Mouse (Mus musculus): ENCODE measurements around the gene Osbpl8. TPM values are rescaled to one million over a fixed set of nuclear protein-coding genes. Genes with fewer than 3 reads are reported as not detected.
A peak's percentile ranks its signal among the peaks of the same experiment; 100 is the strongest.

The Osbpl8 gene
- polyA plus RNA-seq, 1 experiment from 2014 or later: 9.2 TPM

DNA sequence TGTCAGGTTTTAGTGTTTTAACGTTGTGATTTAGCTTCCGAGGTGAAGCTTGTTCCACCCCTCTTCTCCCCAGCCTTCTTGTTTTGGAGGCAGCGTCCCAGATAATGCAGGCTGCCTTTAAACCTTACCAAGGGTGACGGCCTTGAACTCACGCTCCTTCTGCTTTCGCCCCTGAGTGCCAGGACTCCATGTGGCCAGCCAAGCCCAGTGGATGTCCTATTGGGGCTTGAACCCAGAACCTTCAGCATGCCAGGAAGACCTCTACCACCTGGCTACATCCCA lies 70.7 kb downstream of the Osbpl8 start:
- WGBS: 93% methylated on average over 6 of the region's 6 CpGs
- no peak overlapping the region for H3K4me3 ChIP-seq
- no peaks in the 10 kb centered on the region for H3K9me3 ChIP-seq
- no peak overlapping the region for H3K27ac ChIP-seq
- no peak for DNase-seq (ENCODE audit: low spot score)
- H3K36me3 ChIP-seq: no peaks in the 10 kb centered on the region
- H3K27me3 ChIP-seq (ENCODE audit: insufficient read depth, poor library complexity, severe bottlenecking): no peaks in the 10 kb centered on the region
- no peaks in the 10 kb centered on the region for H3K4me1 ChIP-seq (replicated peaks)

DNA sequence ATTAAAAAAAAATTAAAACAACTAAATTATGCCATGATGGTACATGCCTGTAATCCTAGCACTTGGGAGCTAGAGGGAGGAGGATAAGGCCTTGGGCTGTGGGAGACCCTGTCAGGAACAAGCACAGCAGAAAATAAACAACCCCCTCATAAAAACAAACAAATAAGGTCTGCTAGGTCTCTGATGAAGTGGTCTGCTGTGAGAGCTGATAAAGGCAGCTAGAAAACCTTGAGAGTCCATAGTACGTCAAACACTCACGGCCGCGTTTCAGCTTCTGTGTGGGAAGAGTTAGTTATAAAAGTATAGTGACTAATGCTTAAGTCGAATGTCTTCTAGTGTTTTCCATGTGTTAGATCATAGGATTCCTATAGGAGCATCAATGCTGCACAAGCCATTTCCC lies 72.9 kb downstream of the Osbpl8 start:
- Histone ChIP-seq H3K4me1 (replicated peaks) (no peaks in the 10 kb centered on the region), H3K36me3 (no peaks in the 10 kb centered on the region), H3K4me3 (no peak overlapping the region), H3K27ac (no peak overlapping the region), H3K27me3 (ENCODE audit: insufficient read depth, poor library complexity, severe bottlenecking) (no peaks in the 10 kb centered on the region), H3K9me3 (no peaks in the 10 kb centered on the region)
- DNase-seq (ENCODE audit: low spot score): no peak
- WGBS: 91% methylated on average over 5 of the region's 5 CpGs

DNA sequence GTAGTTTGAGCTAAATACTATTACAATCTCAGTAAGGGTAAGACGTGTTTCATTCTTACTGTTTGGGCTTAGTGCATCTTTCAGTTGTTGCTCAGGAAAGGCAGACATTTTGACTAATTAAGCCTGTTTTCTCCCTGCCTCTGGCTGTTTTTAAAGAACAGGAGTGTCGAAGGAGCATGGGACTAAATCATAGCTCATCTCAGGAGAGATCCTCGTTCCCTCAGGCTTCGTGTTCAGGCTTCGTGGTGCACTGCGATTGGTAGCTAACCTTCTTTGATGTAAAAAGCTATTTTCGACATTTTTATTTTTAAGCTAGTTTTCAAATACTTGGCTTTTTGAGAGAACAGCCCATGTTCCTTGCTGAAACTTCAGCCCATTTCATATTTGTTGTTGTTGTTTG lies 78.1 kb downstream of the Osbpl8 start:
- Histone ChIP-seq H3K36me3 (no peaks in the 10 kb centered on the region), H3K9me3 (no peaks in the 10 kb centered on the region), H3K27ac (no peak overlapping the region), H3K4me1 (replicated peaks) (no peaks in the 10 kb centered on the region), H3K27me3 (ENCODE audit: insufficient read depth, poor library complexity, severe bottlenecking) (no peaks in the 10 kb centered on the region), H3K4me3 (no peak overlapping the region)
- 87% methylated on average over 7 of the region's 7 CpGs for WGBS
- DNase-seq (ENCODE audit: low spot score): no peak

- Histone ChIP-seq H3K36me3 (no peaks in the 10 kb centered on the region), H3K27me3 (ENCODE audit: insufficient read depth, poor library complexity, severe bottlenecking) (no peaks in the 10 kb centered on the region), H3K4me3 (no peak overlapping the region), H3K4me1 (replicated peaks) (no peaks in the 10 kb centered on the region), H3K27ac (no peak overlapping the region), H3K9me3 (no peaks in the 10 kb centered on the region)
- no peak for DNase-seq (ENCODE audit: low spot score)
- WGBS: 80% methylated on average over 4 of the region's 4 CpGs
Observed at GRCm38 (mm10) chr10:111247609-111248008, 83.1 kb downstream of the Osbpl8 start.

- Histone ChIP-seq H3K4me3 (no peak overlapping the region), H3K4me1 (replicated peaks) (no peaks in the 10 kb centered on the region), H3K36me3 (no peaks in the 10 kb centered on the region), H3K27ac (peak overlapping the region; percentile 73), H3K27me3 (ENCODE audit: insufficient read depth, poor library complexity, severe bottlenecking) (no peaks in the 10 kb centered on the region), H3K9me3 (no peaks in the 10 kb centered on the region)
- no peak for DNase-seq (ENCODE audit: low spot score)
- 61% methylated on average over 6 of the region's 6 CpGs for WGBS
Observed at GRCm38 (mm10) chr10:111248177-111248576, 83.6 kb downstream of the Osbpl8 start.

- Histone ChIP-seq H3K27me3 (ENCODE audit: insufficient read depth, poor library complexity, severe bottlenecking) (no peaks in the 10 kb centered on the region), H3K27ac (no peak overlapping the region), H3K36me3 (no peaks in the 10 kb centered on the region), H3K4me1 (replicated peaks) (no peaks in the 10 kb centered on the region), H3K9me3 (no peaks in the 10 kb centered on the region), H3K4me3 (no peak overlapping the region)
- DNase-seq (ENCODE audit: low spot score): no peak
- 93% methylated on average over 4 of the region's 4 CpGs for WGBS
Observed at GRCm38 (mm10) chr10:111250192-111250591, 85.6 kb downstream of the Osbpl8 start.

DNA sequence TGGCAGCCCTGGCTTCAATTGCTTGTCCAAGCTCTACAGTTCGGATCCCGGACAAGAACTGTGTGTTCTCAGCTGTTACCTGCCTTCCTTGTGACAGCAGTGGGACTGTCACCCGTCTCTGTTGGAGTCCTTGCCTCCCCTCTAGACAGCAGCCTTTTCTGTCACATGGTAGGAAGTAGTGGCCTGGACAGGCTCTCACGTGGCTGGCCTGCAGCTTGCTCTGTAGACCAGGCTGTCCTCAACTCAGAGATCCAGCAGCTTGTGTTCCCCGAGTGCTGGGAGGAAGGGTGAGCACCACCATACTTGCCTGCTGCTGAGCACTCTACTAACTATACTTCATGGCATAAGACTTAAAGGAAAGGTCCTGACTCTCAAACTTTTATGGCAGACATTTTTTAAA lies 87.1 kb downstream of the Osbpl8 start:
- 78% methylated on average over 5 of the region's 5 CpGs for WGBS
- H3K36me3 ChIP-seq: no peaks in the 10 kb centered on the region
- no peak overlapping the region for H3K27ac ChIP-seq
- no peaks in the 10 kb centered on the region for H3K27me3 ChIP-seq (ENCODE audit: insufficient read depth, poor library complexity, severe bottlenecking)
- DNase-seq (ENCODE audit: low spot score): no peak
- no peaks in the 10 kb centered on the region for H3K4me1 ChIP-seq (replicated peaks)
- H3K9me3 ChIP-seq: no peaks in the 10 kb centered on the region
- H3K4me3 ChIP-seq: no peak overlapping the region

GRCm38 (mm10) chr10:111255228-111255627 lies 90.7 kb downstream of the Osbpl8 start:
- Histone ChIP-seq H3K4me1 (replicated peaks) (no peaks in the 10 kb centered on the region), H3K27me3 (ENCODE audit: insufficient read depth, poor library complexity, severe bottlenecking) (no peaks in the 10 kb centered on the region), H3K4me3 (no peak overlapping the region), H3K27ac (no peak overlapping the region), H3K9me3 (no peaks in the 10 kb centered on the region), H3K36me3 (no peaks in the 10 kb centered on the region)
- 92% methylated on average over 6 of the region's 6 CpGs for WGBS
- no peak for DNase-seq (ENCODE audit: low spot score)

DNA sequence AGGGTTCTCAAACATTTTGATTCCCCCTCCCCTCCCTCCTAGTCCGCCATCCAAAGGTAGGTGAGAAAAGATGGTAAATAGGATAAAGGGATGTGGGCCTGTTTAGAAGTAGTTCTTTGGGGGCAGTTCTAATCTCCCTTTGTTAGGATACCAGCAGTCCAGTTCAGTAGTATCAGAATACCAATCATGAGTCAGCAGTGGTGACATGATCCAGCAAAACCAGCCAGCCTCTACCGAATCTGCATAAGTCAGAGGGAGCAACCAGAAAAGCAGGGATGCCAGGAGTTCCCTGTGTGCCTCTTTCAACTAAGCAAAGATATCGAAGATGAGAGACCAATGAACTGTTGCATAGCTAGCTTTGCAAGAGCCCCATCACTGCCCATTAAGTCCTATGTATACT lies 91.6 kb downstream of the Osbpl8 start:
- Histone ChIP-seq H3K4me3 (no peak overlapping the region), H3K36me3 (no peaks in the 10 kb centered on the region), H3K27me3 (ENCODE audit: insufficient read depth, poor library complexity, severe bottlenecking) (no peaks in the 10 kb centered on the region), H3K27ac (no peak overlapping the region), H3K9me3 (no peaks in the 10 kb centered on the region), H3K4me1 (replicated peaks) (no peaks in the 10 kb centered on the region)
- DNase-seq (ENCODE audit: low spot score): no peak
- 89% methylated on average over 3 of the region's 3 CpGs for WGBS

DNA sequence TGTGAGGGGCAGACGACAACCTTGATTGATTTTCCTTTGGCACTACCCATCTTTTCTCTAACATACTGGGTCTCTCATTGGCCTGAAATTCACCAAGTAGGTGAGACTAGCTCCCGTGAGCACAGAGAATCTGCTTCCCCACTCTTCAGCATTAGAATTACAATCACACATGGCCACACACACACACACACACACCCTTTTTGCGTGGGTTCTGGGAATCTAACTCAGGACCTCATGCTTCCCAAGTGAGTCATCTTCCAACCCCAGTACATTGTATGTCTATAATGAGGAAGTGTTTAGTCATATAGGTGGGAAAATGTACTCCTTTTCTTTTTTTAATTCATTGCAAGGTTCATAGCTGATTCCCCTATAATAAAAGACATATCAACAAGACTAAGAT lies 92.8 kb downstream of the Osbpl8 start:
- no peaks in the 10 kb centered on the region for H3K36me3 ChIP-seq
- WGBS: 92% methylated on average over 3 of the region's 3 CpGs
- no peak overlapping the region for H3K27ac ChIP-seq

GRCm38 (mm10) chr10:111258256-111258655 lies 93.7 kb downstream of the Osbpl8 start:
- WGBS: 89% methylated on average over 3 of the region's 3 CpGs
- no peak overlapping the region for H3K4me3 ChIP-seq
- no peaks in the 10 kb centered on the region for H3K27me3 ChIP-seq (ENCODE audit: insufficient read depth, poor library complexity, severe bottlenecking)
- DNase-seq (ENCODE audit: low spot score): no peak
- H3K36me3 ChIP-seq: no peaks in the 10 kb centered on the region
- H3K27ac ChIP-seq: no peak overlapping the region
- H3K4me1 ChIP-seq (replicated peaks): no peaks in the 10 kb centered on the region
- H3K9me3 ChIP-seq: no peaks in the 10 kb centered on the region

More for the DNA sequence above, 92.8 kb downstream of the Osbpl8 start:
- H3K9me3 ChIP-seq: no peaks in the 10 kb centered on the region
- DNase-seq (ENCODE audit: low spot score): no peak
- H3K27me3 ChIP-seq (ENCODE audit: insufficient read depth, poor library complexity, severe bottlenecking): no peaks in the 10 kb centered on the region
- no peaks in the 10 kb centered on the region for H3K4me1 ChIP-seq (replicated peaks)
- no peak overlapping the region for H3K4me3 ChIP-seq

GRCm38 (mm10) chr10:111271687-111272086 lies 107.1 kb downstream of the Osbpl8 start:
- Histone ChIP-seq H3K9me3 (no peaks in the 10 kb centered on the region), H3K27ac (peak overlapping the region; percentile 23; the same call in 1 of the 2 replicates), H3K36me3 (peaks cover 55% of the 10 kb centered on the region), H3K4me3 (no peak overlapping the region), H3K27me3 (ENCODE audit: insufficient read depth, poor library complexity, severe bottlenecking) (no peaks in the 10 kb centered on the region), H3K4me1 (replicated peaks) (peaks cover 10% of the 10 kb centered on the region)
- 88% methylated on average over 15 of the region's 15 CpGs for WGBS
- no peak for DNase-seq (ENCODE audit: low spot score)

DNA sequence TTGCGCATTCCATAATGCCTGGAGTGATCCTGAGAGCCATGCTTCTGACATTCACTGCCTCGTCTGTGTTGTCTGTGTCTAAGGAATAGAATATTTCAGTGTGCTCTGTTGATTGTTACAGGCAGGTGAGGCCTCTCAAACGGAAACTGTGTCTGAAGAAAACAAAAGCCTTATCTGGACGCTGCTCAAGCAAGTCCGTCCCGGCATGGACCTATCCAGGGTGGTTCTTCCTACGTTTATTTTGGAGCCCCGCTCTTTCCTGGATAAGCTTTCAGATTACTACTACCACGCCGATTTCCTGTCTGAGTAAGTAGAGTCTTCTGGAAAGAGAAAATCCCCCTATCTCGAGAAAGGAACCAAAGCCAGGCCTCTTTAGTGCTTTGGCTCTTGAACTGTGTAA lies 108.4 kb downstream of the Osbpl8 start:
- WGBS: 81% methylated on average over 11 of the region's 11 CpGs
- Histone ChIP-seq H3K9me3 (no peaks in the 10 kb centered on the region), H3K27ac (no peak overlapping the region), H3K4me3 (no peak overlapping the region), H3K27me3 (ENCODE audit: insufficient read depth, poor library complexity, severe bottlenecking) (no peaks in the 10 kb centered on the region), H3K36me3 (peaks cover 51% of the 10 kb centered on the region), H3K4me1 (replicated peaks) (peaks cover 10% of the 10 kb centered on the region)
- DNase-seq (ENCODE audit: low spot score): no peak

DNA sequence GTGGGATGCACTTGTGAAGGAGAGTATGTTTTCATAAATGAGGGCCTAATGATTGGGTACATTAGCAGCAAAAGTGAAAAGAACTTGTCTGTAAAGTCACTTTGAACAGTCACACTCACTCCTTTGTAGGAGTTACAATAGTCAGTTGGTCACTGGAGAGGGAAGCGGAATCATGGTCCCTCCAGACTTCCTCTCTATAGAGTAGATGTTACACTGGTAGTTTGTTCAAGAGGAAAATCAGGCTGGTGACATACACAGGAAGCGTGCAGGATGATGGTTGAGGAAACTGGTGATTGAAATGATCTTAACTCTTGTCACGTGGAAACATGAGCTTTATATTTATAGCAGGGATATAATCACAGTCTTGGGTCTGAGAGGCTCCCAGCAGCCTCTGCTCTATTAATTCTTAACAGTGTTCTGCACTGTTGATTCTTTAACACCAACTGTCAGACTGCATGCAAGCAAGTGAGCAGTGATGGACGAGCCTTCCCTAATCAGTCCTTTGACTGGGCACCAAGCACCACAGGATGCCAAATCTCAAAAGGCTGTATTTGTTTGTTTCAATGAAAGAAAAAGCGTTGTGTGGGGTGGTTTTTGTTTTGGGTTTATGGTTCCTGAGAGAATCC lies 109.0 kb downstream of the Osbpl8 start:
- DNase-seq (ENCODE audit: low spot score): peak; percentile 17
- Histone ChIP-seq H3K27me3 (ENCODE audit: insufficient read depth, poor library complexity, severe bottlenecking) (no peaks in the 10 kb centered on the region), H3K9me3 (no peaks in the 10 kb centered on the region), H3K4me3 (no peak overlapping the region), H3K27ac (0 out of 2 replicates have a peak overlapping the region, but pooled peaks have one; percentile 8), H3K36me3 (peaks cover 49% of the 10 kb centered on the region), H3K4me1 (replicated peaks) (peaks cover 10% of the 10 kb centered on the region)
- 45% methylated on average over 5 of the region's 5 CpGs for WGBS

Data from hindbrain, embryonic 10.5 days (tissue).